Mouse (Mus musculus) liver, embryonic 18 days (tissue): ENCODE results near the gene Amdhd1. TPM values are rescaled to one million over a fixed set of nuclear protein-coding genes. Genes with fewer than 3 reads are reported as not detected.

ENCODE experiments used
- polyA plus RNA-seq: library from polyadenylated mRNA; depleted of rRNA; stranded (reverse); fragments of >200 nt; gene quantifications from 2 replicates; pipeline ENCODE4 v1.2.3, GENCODE M21; 2012; rRNA removed

The Amdhd1 gene
- polyA plus RNA-seq = 18.5 and 18.8 TPM in 2 replicates

DNA sequence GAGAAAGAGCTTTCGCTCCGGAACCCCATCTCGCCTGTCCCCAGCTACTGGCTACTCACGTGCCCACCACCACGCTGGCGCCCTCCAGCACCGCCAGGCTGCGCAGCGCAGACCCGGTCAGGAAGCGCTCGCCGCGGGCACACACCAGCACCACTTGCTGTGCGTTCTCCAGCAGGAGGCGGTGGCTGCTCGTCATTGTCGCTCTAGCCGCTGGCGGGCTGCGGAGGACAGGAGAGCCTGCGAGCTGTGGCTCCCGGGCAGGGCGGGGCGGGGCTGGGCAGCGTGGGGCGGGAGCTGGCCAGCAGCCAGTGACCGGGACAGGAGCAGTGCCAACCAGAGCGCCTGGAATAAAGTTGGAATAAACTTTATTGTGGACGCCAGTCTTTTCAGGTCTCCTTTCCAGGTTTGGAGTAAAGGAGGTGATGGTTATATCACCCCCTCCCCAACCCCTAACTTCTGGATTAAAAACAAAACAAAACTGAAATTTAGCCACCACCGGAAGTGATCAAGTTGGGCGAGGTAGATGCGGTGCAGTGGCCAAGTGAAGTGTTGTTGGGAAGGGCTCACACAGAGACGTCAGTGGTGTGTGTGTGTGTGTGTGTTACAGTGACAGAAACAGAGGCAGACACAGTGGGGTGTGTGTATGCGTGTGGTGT lies at the start of gene Amdhd1:
Gene Amdhd1, minus strand, starts transcription at position 259 of the 656 bp plus-strand sequence.

DNA sequence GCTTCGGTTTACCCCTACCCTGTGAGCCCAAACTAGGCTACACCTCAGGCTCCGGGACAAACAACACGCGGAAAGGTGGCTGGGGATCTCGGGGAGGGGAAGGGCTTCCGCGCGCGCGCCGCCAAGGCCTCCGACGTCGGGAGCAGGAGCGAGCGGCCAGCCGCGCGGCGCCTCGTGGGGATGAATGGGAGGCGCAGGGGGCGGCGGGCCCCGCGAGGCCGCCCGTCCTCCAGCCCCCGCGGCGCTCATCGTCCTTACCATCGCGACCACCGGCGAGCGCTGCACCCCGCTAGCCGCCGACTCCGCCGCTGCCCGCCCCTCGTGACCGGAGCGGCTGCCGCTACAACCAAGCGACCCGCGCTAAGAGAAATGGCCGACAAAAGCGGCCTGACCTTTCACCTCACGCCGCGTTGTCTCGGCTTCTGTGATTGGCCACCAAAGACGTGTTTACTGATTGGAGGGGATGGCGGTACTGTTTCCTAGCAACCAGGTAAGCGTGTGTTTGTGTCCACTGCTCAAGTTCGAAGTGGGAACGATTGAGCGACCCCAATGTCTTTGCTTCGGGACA lies 49.5 kb upstream of the Amdhd1 start, which contains the start of gene Snrpf:
Gene Snrpf, minus strand, starts transcription at position 426 of the 568 bp plus-strand sequence.

GRCm38 (mm10) chr10:93540431-93541210 lies 788 bp upstream of the Amdhd1 start, which contains the start of gene Ccdc38:
Gene Ccdc38 (plus strand): TSS chr10:93540632.

DNA sequence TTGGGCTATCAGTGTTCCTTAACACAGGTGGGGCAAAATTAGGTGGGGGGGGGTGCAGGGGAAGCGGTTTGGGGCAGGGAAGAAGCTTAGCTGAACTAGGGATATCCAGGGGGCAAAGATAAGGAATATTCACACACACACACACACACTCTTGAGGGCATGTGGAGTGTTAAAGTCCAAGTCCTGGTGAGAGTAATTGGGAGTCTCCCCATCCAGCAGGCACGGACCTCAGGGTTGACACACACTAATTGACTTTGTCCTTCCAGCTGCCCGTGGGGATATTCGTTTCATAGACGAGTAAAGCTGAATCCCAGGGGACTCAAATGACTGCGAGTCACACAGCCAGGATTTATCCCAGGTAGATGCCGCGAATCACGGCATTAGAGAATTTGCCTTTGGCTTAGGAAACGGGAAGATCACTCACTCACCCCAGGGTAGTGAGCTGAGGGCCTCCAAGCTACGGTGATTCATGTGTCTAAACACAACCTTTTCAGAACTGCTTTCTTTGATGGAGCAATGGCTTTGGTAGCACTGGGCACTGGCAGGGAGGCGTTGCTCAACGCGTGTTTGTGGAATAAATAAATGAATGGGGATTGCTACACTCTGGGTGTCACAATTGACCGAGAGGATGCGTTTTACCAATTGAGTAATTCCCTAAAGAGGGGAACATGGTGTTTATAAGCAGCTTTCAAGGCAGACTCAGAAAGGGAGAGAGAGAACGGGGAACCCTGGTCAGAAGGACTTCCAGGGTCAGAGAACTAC lies 51.6 kb downstream of the Amdhd1 start, which contains the start of gene Hal:
Gene Hal, plus strand, starts transcription at position 703 of the 762 bp plus-strand sequence.

Other genes starting within 250 kb of the Amdhd1 start
- 6.2 and 6.4 TPM in 2 replicates for gene Elk3, start 228.9 kb downstream of the Amdhd1 start, polyA plus RNA-seq
- 47.7 and 52.2 TPM in 2 replicates for gene Lta4h, start 86.6 kb downstream of the Amdhd1 start, polyA plus RNA-seq
- 15.2 and 17.7 TPM in 2 replicates for gene Hal, start 51.3 kb downstream of the Amdhd1 start, polyA plus RNA-seq
- 0.02 and 0.06 TPM in 2 replicates for gene Ccdc38, start 599 bp upstream of the Amdhd1 start, polyA plus RNA-seq
- gene Snrpf, start 49.7 kb upstream of the Amdhd1 start, polyA plus RNA-seq = 57.2 and 71.0 TPM in 2 replicates
- gene Ntn4, start 100.6 kb upstream of the Amdhd1 start, polyA plus RNA-seq = 1.0 and 1.1 TPM in 2 replicates